Mouse (Mus musculus) C2C12 (cell line): ENCODE results near the gene Tmem216.

ENCODE experiments used
- CEBPB ChIP-seq: IDR thresholded peaks from one replicate; pipeline ENCODE4 v1.6.1; 2011; ENCODE audit warnings: low read depth, mild to moderate bottlenecking, control low read depth, moderate library complexity
- CTCF ChIP-seq: IDR thresholded peaks from one replicate; pipeline ENCODE4 v1.5.1; 2011; ENCODE audit not compliant: control insufficient read depth, insufficient read depth, insufficient read length
- MAX ChIP-seq: IDR thresholded peaks from one replicate; pipeline ENCODE4 v1.6.1; 2011; ENCODE audit warnings: mild to moderate bottlenecking, control low read depth
- MYOD1 ChIP-seq: IDR thresholded peaks from one replicate; pipeline ENCODE4 v1.6.1; 2011; ENCODE audit warnings: low read depth; ENCODE audit not compliant: control insufficient read depth, insufficient read length
- MYOG ChIP-seq: IDR thresholded peaks from one replicate; pipeline ENCODE4 v1.6.1; 2011; ENCODE audit not compliant: control insufficient read depth, insufficient read length; ENCODE audit errors: extremely low read depth
- USF1 ChIP-seq: IDR thresholded peaks from one replicate; pipeline ENCODE4 v1.6.1; 2011; ENCODE audit warnings: low read depth, mild to moderate bottlenecking, control low read depth, moderate library complexity

GRCm38 (mm10) chr19:10599648-10600047 lies 43.6 kb upstream of the Tmem216 start:
- no peak for TF ChIP-seq USF1
- TF ChIP-seq CTCF = no peak
- no peak for TF ChIP-seq MYOG
- TF ChIP-seq MAX = no peak
- TF ChIP-seq CEBPB = no peak
- no peak for TF ChIP-seq MYOD1
